Mouse (Mus musculus) left cerebral cortex, adult 9 months (tissue): ENCODE data around the gene Ostm1.

ENCODE experiments used
- DNase-seq, 2 experiments: peaks; one replicate each; pipeline ENCODE4 v3.0.0; 2022; ENCODE audit warnings: low spot score in 2 of 2

Gene Ostm1

DNA sequence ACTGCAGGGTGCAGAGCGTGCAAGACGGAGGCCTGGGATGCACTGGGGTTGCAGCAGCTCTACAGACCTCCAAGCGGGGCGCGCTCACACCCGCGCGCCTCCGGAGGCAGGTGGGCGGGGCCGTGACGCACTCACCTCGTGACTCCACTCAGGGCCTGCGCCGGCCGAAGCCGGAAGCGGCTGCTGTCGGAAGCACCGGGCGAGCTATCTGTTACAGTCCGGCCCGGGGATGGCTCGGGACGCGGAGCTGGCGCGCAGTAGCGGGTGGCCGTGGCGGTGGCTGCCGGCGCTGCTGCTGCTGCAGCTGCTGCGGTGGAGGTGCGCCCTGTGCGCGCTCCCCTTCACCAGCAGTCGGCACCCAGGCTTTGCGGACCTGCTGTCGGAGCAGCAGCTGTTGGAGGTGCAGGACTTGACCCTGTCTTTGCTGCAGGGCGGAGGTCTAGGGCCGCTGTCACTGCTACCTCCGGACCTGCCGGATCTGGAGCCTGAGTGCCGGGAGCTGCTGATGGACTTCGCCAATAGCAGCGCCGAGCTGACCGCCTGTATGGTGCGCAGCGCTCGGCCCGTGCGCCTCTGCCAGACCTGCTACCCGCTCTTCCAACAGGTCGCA lies 95.2 kb downstream of the Ostm1 start:
- DNase-seq = peak; percentile 72 to 90

DNA sequence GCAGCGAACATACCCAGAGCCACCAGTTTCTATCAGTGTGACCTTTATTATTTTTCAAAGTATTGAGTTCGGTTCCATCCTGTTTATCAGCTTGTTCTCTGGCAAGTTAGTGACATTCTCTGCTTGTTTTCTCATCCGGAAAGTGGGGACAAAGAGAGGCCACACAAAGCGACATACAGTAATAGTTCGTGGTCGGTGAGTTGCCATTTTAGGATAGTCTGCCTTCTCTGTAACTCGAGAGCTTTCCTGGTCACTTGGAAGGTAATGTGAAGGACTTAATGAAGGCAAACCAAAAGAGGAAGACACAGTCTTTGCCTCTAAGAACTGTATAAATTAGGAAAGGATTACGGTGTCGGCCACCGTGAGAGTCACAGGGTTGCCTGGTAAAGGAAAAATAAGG lies 96.0 kb downstream of the Ostm1 start:
- no peak for DNase-seq

DNA sequence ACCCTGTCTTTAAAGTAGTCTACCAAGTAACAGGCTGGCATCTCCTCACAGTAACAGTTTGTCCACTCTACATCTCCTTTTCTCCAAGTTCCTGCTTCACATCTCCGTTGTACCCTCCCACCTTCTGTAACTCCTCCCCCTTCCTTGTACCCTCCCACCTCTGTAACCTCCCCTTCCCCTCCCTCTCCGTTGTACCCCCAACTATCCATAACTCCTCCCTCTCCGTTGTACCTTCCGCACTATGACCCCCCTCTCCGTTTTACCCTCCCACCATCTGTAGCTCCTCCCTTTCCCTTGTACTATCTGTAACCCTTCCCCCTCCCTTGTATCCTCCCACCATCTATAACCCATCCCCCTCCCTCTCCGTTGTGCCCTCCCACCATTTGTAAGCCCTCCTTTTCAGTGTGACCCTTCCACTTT lies 97.0 kb downstream of the Ostm1 start:
- DNase-seq = no peak

DNA sequence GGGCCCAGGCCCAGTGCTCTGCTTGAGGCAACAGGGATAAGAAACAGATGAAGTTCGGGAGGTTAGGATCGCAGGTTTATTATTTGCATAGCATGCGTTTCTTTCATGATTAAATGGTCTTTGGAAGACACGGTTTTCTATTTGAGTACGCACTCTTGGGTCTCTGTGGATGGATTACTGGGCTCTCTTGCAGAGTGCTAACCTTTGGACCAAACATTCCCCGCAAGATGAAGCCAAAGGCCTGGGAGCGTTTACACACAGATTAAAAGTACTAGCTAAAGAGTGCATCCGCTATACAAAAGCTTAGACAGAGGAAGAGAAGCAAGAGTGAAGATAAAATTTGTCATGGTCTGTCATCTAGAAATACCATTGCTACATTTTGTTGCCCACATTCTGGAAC lies 98.8 kb downstream of the Ostm1 start:
- no peak for DNase-seq

DNA sequence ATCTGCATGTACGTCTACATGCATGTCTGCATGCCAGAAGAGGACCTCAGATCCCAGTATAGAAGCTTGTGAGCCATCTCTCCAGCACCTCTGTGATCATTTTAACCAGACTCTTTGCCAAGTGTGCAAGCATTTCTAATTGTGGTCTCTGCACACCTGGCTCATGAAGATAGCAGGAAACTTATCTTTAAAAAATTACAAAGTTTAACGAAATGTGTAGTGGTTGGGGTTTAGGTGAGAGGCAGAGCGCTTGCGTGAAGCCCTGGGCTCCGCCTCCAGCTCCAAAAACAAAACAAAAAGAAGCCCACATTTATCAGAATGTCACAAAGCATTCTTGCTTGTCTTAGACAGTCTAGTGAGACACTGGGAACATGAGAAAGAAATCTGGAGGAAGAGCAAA lies 104.3 kb downstream of the Ostm1 start:
- no peak for DNase-seq

DNA sequence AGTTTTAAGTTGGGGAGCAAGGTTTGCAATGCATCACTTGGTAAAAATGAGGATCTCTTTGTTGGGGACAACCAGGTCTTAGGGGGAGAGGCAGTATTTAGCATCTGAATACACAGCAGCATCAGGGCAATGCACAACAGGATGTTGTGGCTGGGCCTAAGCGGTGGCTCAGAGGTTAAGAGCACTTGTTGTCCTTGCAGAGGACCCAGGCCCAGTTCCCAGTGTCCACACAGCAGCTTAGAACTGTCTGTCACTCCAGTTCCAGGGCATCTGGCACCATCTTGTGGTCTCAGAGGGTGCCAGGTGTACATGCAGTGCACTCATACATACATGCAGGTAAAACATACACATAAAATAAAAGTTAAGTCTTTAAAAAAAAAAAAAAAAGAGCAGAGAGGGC lies 106.1 kb downstream of the Ostm1 start:
- no peak for DNase-seq

DNA sequence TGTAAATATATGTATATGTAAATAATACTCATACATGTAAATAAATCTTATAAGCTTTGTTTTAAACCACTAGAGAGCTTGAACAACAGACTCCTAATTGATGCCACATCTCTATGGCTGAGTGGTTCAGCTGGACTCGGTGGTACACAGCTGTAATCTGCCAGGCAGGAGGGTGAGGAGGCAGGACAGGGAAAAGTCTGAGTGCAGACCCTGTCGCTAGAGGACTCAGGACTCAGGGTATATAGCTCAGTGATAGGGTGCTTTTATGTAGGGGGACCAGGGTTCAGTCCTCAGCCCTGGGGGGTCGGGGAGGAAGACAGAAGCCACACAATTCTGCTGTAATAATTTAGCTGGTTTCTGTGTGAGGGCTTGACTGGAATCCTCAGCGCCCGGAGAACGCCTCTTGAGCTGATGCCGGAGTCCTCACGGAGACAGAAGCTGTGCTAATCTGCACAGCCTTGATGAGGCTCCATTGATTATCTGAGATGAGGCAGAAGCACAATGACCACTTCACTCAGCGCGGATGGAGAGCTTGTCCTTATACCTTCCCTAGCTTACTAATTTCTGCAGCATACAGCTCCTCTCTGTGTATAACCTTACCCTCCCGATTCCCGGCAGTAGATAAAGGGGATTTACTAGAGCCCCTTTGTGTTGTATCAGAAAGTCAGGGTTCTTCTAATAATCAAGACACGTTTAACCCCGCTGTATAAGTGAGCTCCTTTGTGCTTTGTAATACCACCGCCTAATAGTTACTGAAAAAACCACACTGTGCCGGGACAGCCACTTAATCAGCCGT lies 106.8 kb downstream of the Ostm1 start:
- no peak for DNase-seq

DNA sequence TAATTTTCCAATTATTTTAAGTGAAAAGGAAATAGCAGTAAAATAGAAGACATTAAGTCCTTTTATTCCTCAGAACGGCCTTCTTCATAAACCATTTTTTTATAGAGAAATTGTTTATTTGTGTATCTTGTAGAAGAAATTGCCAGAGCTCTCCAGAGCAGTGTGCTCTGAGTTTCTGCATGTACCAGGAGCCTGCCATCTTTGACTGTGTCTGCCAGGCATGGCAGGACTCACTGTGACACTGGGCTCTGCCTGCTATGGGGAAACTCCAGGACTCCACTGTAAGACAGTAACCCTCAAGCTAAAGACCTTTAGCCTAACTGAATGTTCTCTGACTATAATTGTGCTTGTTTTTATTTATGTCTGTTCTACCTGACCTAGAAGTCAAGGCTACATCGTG lies 107.4 kb downstream of the Ostm1 start:
- no peak for DNase-seq

DNA sequence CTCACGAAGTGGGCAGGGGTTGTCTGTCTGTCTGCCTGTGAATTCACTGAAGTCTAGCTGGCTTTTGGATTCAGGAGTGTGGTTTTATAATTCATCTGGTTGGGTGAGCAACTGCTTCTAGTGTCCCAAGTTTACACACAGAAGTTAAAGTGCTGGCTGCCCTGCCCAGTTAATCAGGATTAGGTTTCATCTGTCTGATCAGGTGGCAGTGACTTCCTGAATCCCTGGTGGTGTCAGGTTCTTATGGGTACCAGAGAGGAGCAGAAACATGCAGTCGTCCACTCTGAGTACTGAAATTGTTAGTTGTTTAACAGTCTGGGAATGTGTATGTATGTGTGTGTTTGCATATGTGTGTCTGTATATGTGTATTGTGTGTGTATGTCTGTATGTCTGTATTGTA lies 108.5 kb downstream of the Ostm1 start:
- no peak for DNase-seq

DNA sequence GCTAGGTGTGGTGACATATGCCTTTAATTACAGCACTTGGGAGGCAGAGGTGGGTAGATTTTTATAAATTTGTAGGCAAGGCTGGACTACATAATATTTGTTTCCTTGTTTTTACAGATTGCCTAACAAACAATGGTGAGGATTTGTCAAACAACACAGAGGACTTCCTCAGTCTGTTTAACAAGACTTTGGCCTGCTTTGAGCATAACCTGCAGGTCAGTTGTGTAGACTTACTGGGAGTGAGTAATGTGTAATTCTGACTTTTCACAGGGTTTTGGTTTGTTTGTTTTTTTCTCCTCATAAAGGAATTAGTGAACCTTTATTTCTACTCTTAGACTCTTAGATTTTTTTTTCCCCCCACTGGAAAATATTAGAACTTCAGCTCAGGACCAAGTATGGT lies 109.2 kb downstream of the Ostm1 start:
- no peak for DNase-seq

DNA sequence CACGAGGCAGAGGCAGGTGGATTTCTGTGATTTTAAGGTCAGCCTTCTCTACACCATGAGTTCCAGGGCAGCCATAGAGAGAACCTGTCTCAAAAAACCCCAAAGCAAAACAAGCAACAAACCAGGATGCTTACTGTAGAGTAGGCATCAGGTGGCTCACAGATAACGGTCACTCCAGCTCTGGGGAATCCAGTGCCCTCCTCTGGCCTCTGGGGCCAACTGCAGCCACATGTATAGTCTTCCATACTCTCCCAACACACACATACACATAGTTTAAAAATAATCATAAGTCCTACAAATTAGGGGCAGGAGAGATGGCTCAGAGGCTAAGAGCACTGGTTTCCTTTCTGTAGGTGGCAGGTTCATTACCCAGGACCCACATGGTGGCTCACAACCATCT lies 109.9 kb downstream of the Ostm1 start:
- DNase-seq = no peak

DNA sequence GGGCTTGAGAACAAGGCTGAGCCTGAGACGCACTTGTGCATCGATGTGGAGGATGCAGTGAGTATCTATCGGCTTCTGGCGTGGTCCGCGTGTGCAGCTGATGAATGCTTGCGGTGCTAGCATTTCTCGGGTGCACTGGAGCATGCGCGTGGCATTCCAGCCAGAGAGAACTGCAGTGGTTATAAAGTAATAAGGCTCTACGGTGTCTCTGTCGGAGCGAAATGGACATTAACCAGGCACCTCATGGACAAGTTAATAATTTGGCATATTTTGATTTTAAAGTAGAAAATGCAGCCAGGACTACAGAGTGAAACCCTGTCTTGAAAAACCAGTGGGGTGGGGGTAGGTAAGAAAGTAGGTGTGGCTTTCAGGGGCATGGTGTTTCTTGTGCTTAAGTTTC lies 112.7 kb downstream of the Ostm1 start:
- no peak for DNase-seq

DNA sequence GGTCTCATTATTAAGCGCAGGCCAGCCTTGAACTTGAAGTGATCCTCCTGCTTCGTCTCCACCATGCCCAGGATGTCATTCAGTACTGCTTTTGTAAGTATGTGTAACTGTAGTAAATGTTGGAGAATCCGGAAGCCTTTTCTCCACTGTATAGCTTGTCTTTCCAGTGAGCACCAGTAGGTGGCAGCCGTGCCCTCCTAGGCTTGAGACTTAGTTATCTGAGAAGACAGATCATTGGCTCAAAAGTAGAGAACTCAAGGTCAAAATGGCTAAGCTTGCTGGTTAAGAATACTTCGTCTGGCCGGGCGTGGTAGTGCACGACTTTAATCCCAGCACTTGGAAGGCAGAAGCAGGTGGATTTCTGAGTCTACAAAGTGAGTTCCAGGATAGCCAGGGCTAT lies 113.4 kb downstream of the Ostm1 start:
- DNase-seq = peak in 1 of 2 experiments; percentile 83

DNA sequence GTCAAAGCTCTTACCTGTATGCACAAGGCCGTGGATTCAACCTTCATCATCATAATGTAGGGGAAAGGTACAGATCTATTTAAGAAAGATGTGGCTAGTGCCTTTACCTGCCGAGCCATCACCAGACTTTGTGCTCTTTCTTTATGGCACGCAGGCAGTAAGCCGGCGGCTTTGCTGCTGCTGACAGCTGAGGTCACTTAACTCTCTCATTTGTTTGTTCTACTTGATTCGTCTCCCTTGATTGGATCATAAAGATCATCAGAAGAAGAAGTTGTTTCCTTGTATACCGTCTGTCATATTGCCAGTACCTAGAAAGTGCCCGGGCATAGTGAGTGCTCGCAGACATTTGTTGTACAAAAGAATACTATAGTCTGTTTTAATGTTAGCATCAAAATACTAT lies 114.8 kb downstream of the Ostm1 start:
- no peak for DNase-seq

DNA sequence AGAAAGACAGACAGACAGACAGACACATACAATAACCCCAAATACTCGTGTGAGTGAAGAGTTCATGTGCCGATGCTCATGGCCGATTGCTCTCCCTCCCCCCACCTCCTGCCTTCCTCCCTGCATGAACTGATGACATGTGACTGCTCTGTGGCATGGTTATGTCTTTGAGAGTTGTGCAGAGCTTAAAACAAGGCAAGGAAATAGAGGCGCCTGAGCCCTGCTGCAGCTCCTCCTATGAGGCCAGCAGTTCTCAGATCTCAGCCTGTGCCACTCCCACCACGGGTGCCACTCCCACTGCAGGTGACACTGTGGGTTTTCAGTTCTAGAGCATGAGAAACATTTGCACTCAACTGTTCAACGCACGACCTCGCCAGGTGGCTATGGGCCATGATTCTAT lies 115.4 kb downstream of the Ostm1 start:
- DNase-seq = no peak

DNA sequence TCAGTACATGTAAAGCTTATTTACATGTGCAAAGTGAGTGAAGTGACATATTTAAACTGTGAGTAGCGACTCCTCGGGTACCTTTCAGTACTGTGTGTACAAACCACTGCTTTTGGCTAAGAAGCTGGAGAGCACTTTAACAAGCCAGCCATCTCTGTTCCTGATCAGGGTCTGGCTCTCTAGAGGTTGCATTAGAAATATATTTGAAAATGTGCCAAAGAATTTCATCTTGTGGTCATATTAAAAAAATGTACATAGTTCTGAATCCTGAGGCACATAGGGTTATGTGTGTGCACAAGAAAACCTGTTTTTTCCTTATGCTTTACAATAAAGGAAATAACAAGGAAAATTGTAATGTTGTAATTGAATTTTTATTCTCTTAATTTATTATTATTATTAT lies 118.5 kb downstream of the Ostm1 start:
- DNase-seq = no peak

DNA sequence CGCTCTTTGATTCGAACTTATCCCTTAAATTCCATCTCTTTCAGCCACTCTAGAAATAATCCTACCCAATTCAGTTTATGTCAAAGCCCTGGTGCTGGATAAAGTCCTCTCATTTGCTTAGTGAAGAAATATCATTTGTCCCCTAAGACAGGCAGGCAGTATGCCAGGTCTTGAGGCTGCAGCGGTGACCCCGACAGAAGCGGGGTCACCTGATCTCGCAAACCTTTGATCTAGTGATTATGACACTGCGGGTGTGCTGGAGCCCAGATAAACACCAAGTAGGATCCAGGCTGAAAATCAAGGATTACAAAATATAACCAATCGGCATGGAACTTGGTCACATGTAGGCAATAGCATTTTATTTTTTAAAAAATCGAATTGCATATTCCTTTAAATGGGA lies 131.1 kb downstream of the Ostm1 start:
- DNase-seq = no peak

DNA sequence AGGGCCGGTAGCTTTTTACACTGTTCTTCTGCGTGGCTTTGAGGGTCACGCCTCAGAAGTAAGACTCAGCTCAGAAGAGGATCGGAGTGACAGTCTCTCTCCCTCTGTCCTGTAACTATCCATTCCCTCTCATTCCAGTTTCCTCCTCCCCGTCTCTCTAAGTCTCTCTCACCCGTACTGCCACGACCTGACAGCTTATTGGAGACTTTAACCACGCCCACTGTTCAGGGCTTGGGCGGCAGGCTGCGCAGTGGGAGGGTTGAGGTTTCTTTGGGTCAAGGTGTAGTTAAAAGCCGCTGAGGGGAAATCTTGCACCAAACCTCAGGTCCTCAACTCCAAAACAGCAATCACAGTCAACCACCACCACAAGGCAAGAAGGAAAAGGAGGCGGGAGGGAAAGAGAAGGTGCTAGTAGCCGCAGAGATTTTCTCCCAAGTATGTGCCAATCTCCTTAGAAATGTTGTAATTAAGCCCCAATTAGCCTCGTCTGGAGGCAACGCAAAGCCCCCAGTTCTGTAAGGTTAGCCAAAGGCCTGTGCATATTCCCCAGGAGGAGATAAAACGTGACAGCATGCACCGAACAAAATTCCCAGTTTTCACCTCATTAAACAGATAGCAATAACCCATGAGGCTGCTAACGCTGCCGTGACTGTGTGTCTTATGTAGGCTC lies 131.9 kb downstream of the Ostm1 start:
- no peak for DNase-seq

DNA sequence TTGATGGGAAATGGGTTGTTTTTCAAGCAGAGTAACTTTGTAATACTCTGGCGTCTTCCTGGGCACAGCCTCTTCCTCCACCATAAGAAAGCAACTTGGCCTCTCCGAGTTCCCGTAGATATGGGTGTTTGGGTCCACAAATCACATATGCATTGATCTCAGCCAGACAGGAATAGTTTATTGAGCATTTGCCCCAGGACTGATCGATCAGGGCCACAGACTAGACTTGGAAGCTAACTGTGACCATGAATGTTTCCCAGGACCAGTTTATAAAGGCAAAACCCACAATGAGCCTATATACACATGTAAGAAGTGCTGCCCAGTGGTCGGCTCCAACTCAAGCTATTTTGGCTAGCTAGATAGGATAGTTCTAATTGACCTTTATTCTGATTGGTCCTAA lies 138.5 kb downstream of the Ostm1 start:
- no peak for DNase-seq

DNA sequence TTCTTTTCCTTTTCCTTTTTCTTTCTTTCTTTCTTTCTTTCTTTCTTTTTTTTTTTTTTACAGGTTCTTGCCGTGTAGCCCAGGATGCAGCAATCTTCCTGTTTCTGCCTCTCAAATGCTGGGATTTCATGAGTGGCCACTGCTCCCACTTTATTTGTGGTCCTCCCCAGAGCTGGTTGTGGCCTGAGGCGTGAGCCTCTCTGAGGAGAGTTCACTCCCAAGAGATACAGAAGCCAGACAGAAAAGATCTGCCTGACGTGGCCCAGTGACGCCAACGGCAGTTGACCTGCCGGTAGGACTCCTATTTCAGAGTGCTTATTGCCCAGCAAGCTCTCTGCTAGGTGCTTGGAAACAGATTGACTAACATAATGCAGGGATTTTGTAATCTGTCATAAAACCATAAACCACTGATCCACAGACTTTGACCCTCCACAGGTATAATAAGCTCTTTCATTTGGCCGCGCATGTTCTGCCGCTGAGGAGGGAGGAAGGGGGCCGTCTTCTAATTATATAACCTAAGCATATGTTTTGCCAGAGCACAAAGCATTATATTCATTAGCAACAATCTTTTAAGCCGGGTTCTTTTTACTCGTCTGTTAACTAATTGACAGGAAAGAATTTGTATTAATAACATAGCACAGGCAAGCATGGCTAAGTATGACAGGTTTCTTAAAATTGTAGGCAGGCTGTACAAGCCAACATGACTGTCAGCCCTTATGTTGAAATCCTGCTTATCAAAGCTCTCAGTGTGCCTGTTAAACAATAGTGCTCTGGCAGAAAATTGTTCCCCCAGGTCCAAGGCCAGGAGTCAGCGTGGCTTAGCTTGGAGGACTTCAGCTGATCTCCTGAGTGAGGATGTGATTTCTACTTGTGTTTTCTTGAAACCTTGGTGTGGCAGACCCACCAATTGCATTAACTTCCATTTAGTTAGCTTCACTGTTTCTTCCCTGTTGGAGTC lies 139.9 kb downstream of the Ostm1 start:
- no peak for DNase-seq

DNA sequence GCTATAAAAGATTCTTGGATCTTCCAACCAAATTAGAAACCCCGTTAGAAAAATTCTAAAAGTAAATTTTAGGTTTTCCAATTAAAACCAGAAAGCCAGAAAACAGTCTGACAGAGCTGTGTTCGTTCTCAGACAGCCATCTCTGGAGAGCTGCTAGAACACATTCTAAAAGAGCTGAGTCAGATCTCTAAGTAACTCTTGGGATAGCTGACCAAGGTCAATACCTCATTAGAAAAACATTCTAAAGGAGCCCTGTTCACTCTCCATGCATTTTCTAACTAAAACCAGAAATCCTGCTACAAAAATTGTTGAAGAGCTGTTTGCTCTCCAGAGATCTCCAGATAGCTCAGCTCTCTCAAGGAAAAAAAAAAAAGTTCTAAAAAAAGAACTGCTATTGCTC lies 146.0 kb downstream of the Ostm1 start:
- DNase-seq = no peak

DNA sequence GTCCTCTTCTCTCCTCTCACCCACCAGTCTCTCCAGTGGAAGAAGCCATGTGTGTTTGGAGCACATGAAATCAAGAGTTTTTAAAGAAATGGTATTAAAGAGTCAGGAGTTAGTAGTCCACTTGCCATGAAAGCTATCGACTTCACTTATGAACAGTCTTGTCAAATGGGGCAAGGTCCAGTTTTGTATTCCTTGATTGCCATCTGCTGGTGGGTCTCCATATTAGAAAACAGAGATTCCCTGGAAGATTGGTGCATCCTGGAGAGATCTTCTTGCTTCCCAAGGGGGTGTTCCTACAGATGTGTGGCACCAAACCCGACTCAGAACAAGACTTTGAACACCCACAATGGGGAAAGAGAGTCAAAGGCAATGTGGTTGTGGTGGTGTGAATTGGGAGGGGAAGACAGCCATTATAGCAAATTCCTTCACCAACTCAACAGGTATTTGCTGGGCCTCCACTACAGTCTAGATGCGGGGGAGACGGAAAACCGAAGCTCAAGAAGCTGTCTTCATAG lies 151.0 kb downstream of the Ostm1 start:
- DNase-seq = peak in 1 of 2 experiments; percentile 52
